ENCODE assay signal across 23 mouse cellular contexts in the genomic region with DNA sequence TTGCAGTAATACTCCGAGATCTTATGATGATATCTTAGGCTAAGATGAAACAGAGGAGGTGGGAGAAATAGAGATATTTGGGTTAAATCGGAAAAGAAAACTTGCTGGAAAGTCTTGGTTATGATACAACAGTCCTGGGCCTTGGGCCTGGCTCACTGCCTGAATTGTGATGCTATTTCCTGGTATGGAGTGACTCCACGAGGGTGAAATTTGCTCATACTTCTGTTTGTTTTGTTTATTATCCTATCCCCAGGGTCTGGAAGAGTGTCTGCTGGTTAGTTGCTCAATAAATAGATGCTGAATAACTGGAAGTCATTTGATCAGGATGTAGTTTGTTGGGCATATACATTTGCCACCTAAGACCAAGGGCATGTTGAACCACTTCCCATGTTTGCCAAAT. TPM values are rescaled to one million over a fixed set of nuclear protein-coding genes. Genes with fewer than 3 reads are reported as not detected.
DNase-seq lines count a peak whose midpoint lies in the region; ATAC-seq and TF ChIP-seq lines count a peak whose summit lies in the region.
"Had no signal": no experiment of that assay in that cellular context is flagged by ENCODE, and none has a peak within 500 bp of the region (broad histone marks: within the 10 kb centered on the region; RNA-seq: fewer than 3 reads in every experiment).

No protein-coding gene starts in this region.

- TF ChIP-seq EP300 in lung, postnatal 0 days (IDR thresholded peaks at IDR 0.05): peak; percentile 42

- H3K27me3 ChIP-seq in heart, embryonic 11.5 days (ENCODE audit: control insufficient read depth, insufficient read depth, low read length): no peaks in the 10 kb centered on the region
- no peaks in the 10 kb centered on the region for H3K27me3 ChIP-seq in lung, postnatal 0 days (replicated peaks; ENCODE audit: insufficient read depth, low read length)
- H3K27me3 ChIP-seq: forebrain, embryonic 13.5 days; hindbrain, embryonic 13.5 days; intestine, embryonic 15.5 days; Patski had no signal

- no peak overlapping the region for H3K9ac ChIP-seq in heart, embryonic 11.5 days (ENCODE audit: low read depth, low read length)
- no peak overlapping the region for H3K9ac ChIP-seq in lung, postnatal 0 days (replicated peaks; ENCODE audit: low read depth)
- H3K9ac ChIP-seq: forebrain, embryonic 13.5 days; hindbrain, embryonic 13.5 days; intestine, embryonic 15.5 days had no signal

- peak; percentile 23 for DNase-seq in heart, postnatal 4 days
- DNase-seq in lung, postnatal 0 days (ENCODE audit: low spot score): peak; percentile 54
- no peak for DNase-seq in lung, adult 18-20 months
- peak; percentile 87 for DNase-seq in NIH3T3 (ENCODE audit: low read depth)
- DNase-seq: adrenal gland, adult 2 months; adrenal gland, postnatal 14 days; cerebellum, adult 11-12 months; cerebellum, adult 8-10 months; cerebellum, postnatal 14 days; gastrocnemius, postnatal 10 days; gastrocnemius, postnatal 36 days; heart, adult 2 months had no signal

- H3K4me2 ChIP-seq in heart, embryonic 11.5 days: no peak overlapping the region
- no peak overlapping the region for H3K4me2 ChIP-seq in lung, postnatal 0 days (replicated peaks; ENCODE audit: low read depth, low read length)
- H3K4me2 ChIP-seq: forebrain, embryonic 13.5 days; hindbrain, embryonic 13.5 days; intestine, embryonic 15.5 days had no signal

- WGBS in heart, embryonic 11.5 days (ENCODE audit: insufficient replicate concordance): 72% methylated on average over 3 of the region's 3 CpGs
- WGBS in lung, postnatal 0 days: 52% methylated on average over 3 of the region's 3 CpGs

- H3K9me3 ChIP-seq in heart, embryonic 11.5 days (replicated peaks; ENCODE audit: control insufficient read depth, low read length): no peaks in the 10 kb centered on the region
- no peaks in the 10 kb centered on the region for H3K9me3 ChIP-seq in lung, postnatal 0 days (ENCODE audit: low read length)
- H3K9me3 ChIP-seq: forebrain, embryonic 10.5 days; forebrain, embryonic 13.5 days; heart, embryonic 10.5 days; hindbrain, embryonic 10.5 days; hindbrain, embryonic 13.5 days; intestine, embryonic 15.5 days had no signal

- no peak for TF ChIP-seq CTCF in lung, postnatal 0 days (IDR thresholded peaks at IDR 0.05)

- ATAC-seq in heart, embryonic 11.5 days (replicated peaks; ENCODE audit: insufficient number of reproducible peaks, low FRiP score, low TSS enrichment): no peak
- peak; percentile 62; the same call in 1 of the 2 replicates for ATAC-seq in lung, postnatal 0 days
- ATAC-seq in CD4-positive, CD25-positive, alpha-beta regulatory T cell, adult 4 months: no peak
- ATAC-seq: forebrain, embryonic 13.5 days; forebrain, embryonic 16.5 days; hindbrain, embryonic 16.5 days; intestine, embryonic 15.5 days; Patski had no signal

- no peaks in the 10 kb centered on the region for H3K36me3 ChIP-seq in heart, embryonic 11.5 days (ENCODE audit: control insufficient read depth, insufficient read depth, low read length)
- H3K36me3 ChIP-seq in lung, postnatal 0 days (ENCODE audit: insufficient read depth, low read length): no peaks in the 10 kb centered on the region
- H3K36me3 ChIP-seq: forebrain, embryonic 10.5 days; heart, embryonic 10.5 days; hindbrain, embryonic 10.5 days; hindbrain, embryonic 13.5 days; intestine, embryonic 15.5 days had no signal

- H3K4me1 ChIP-seq in heart, embryonic 11.5 days (ENCODE audit: control insufficient read depth, insufficient read depth, low read length): no peaks in the 10 kb centered on the region
- no peaks in the 10 kb centered on the region for H3K4me1 ChIP-seq in lung, postnatal 0 days (ENCODE audit: insufficient read depth, low read depth, low read length)
- H3K4me1 ChIP-seq: forebrain, embryonic 10.5 days; forebrain, embryonic 13.5 days; hindbrain, embryonic 10.5 days had no signal

- no peak overlapping the region for H3K4me3 ChIP-seq in heart, embryonic 11.5 days (ENCODE audit: low read depth, low read length)
- no peak overlapping the region for H3K4me3 ChIP-seq in lung, postnatal 0 days (ENCODE audit: low read depth, low read length)
- H3K4me3 ChIP-seq: forebrain, embryonic 10.5 days; forebrain, embryonic 13.5 days; heart, adult 2 months; heart, embryonic 10.5 days; hindbrain, embryonic 10.5 days; hindbrain, embryonic 13.5 days; intestine, embryonic 15.5 days had no signal

- H3K27ac ChIP-seq in heart, embryonic 11.5 days (ENCODE audit: low read depth, low read length): no peak overlapping the region
- no peak overlapping the region for H3K27ac ChIP-seq in lung, postnatal 0 days (ENCODE audit: low read length)
- H3K27ac ChIP-seq: forebrain, embryonic 10.5 days; forebrain, embryonic 13.5 days; heart, adult 2 months; heart, embryonic 10.5 days; hindbrain, embryonic 10.5 days; hindbrain, embryonic 13.5 days; intestine, embryonic 15.5 days had no signal

RNA-seq across cellular contexts. Expression of gene Tgfbr1, which starts 25.2 kb away (rescaled TPM):
- 10 to 100 TPM; 24.4 to 25.5 TPM for total RNA-seq in heart, postnatal 4 days (2021)
- polyA plus RNA-seq in heart, embryonic 11.5 days (2014; fragmentation: Nextera tagmentation; extraction: Ambion mirVana): 36.8 and 49.2 TPM in 2 replicates
- polyA plus RNA-seq in lung, postnatal 0 days (2015; fragmentation: Nextera tagmentation; extraction: Ambion mirVana): 12.8 and 14.6 TPM in 2 replicates
- polyA plus RNA-seq in CD4-positive, CD25-positive, alpha-beta regulatory T cell, adult 4 months (2017; shearing (Covaris generic)): 10 to 100 TPM; 33.6 to 39.2 TPM

Comparison
In these comparisons a context has a peak if more than half of its experiments do, and no peak if none do; other contexts are left out.
1. DNase-seq: peak in heart, postnatal 4 days (single experiment), lung, postnatal 0 days (single experiment) and NIH3T3 (single experiment); none in lung, adult 18-20 months (0 of 2).